9 mouse cellular contexts compared by ENCODE assay signal in the genomic region with DNA sequence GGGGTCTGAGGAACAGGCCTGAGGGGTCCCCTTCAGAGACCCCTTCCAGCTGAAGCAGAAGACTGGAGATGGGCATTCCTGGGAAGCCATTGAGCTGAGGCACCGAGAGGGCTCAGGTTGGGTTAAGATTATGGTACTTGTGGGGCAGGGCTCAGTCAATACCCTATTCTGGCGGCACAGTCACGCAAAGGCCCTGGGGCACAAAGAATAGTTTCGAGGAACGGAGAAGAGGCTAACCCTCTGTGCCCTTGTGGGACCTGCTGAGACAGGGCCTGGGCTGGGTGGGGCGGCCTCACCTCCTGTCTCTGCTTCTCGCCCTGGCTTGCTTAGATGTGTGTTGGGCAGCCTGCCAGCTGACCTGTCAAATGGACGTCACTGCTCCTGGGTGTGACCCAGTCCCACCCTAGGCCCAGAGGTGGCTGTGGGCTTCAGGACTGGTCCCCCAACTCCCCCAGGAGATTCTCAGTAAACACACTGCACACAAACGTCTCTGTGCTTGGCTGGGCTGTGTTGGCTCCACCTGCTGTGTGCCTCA. TPM values are rescaled to one million over a fixed set of nuclear protein-coding genes. Genes with fewer than 3 reads are reported as not detected.
A peak's percentile ranks its signal among the peaks of the same experiment; 100 is the strongest.
DNase-seq lines count a peak whose midpoint lies in the region; ATAC-seq and TF ChIP-seq lines count a peak whose summit lies in the region.
"Had no signal": no experiment of that assay in that cellular context is flagged by ENCODE, and none has a peak within 500 bp of the region (broad histone marks: within the 10 kb centered on the region; RNA-seq: fewer than 3 reads in every experiment).

No protein-coding gene starts in this region.

- H3K9ac ChIP-seq in heart, embryonic 12.5 days, result peak overlapping the region; percentile 46
- 0 out of 2 replicates have a peak overlapping the region, but pooled peaks have one; percentile 18 for H3K9ac ChIP-seq in intestine, embryonic 15.5 days
- no peak overlapping the region for H3K9ac ChIP-seq in midbrain, embryonic 16.5 days (ENCODE audit: low read depth, low read length)

- H3K27ac ChIP-seq in left cerebral cortex, adult 2 months, result peak overlapping the region; percentile 60; the same call in 1 of the 2 replicates
- H3K27ac ChIP-seq in heart, embryonic 12.5 days (ENCODE audit: poor library complexity, severe bottlenecking), result peak overlapping the region; percentile 75
- peak overlapping the region; percentile 67 for H3K27ac ChIP-seq in intestine, embryonic 15.5 days
- peak overlapping the region; percentile 43 for H3K27ac ChIP-seq in midbrain, embryonic 16.5 days (ENCODE audit: low read length)

- DNase-seq in left cerebral cortex, adult 2 months (ENCODE audit: extremely low spot score in 1 of 2, low spot score in 2 of 2), result no peak
- DNase-seq in left cerebral cortex, adult 9 months (ENCODE audit: low spot score in 2 of 2), result no peak
- DNase-seq in right cerebral cortex, adult 18-20 months, result no peak
- DNase-seq in embryo, embryonic 9.5 days (ENCODE audit: extremely low spot score), result no peak
- DNase-seq in gastrocnemius, adult 18-20 months (ENCODE audit: low spot score), result no peak

- peak overlapping the region; percentile 49 for H3K4me2 ChIP-seq in heart, embryonic 12.5 days
- H3K4me2 ChIP-seq in intestine, embryonic 15.5 days (replicated peaks), result 0 out of 2 replicates have a peak overlapping the region, but pooled peaks have one; percentile 24
- no peak overlapping the region for H3K4me2 ChIP-seq in midbrain, embryonic 16.5 days (ENCODE audit: low read length)

- H3K27me3 ChIP-seq in heart, embryonic 12.5 days (replicated peaks), result no peaks in the 10 kb centered on the region
- no peaks in the 10 kb centered on the region for H3K27me3 ChIP-seq in intestine, embryonic 15.5 days (replicated peaks)
- no peaks in the 10 kb centered on the region for H3K27me3 ChIP-seq in midbrain, embryonic 16.5 days (ENCODE audit: control insufficient read depth, insufficient read depth, low read depth, low read length)

- intact Hi-C loops in left cerebral cortex, adult 2 months (cut with DNase I), result no loop called here

- TF ChIP-seq CTCF in left cerebral cortex, adult 2 months (IDR thresholded peaks at IDR 0.05), result no peak

- no peaks in the 10 kb centered on the region for H3K9me3 ChIP-seq in heart, embryonic 12.5 days (replicated peaks)
- no peaks in the 10 kb centered on the region for H3K9me3 ChIP-seq in intestine, embryonic 15.5 days
- no peaks in the 10 kb centered on the region for H3K9me3 ChIP-seq in midbrain, embryonic 16.5 days (replicated peaks; ENCODE audit: control insufficient read depth, low read length, poor library complexity, severe bottlenecking)

- peaks cover 53% of the 10 kb centered on the region for H3K36me3 ChIP-seq in heart, embryonic 12.5 days
- peaks cover 34% of the 10 kb centered on the region for H3K36me3 ChIP-seq in intestine, embryonic 15.5 days
- peaks cover 11% of the 10 kb centered on the region for H3K36me3 ChIP-seq in midbrain, embryonic 16.5 days (ENCODE audit: control insufficient read depth, insufficient read depth, low read length)

- WGBS in heart, embryonic 12.5 days, result 50% methylated on average over 9 of the region's 9 CpGs
- 61% methylated on average over 9 of the region's 9 CpGs for WGBS in intestine, embryonic 15.5 days
- 71% methylated on average over 9 of the region's 9 CpGs for WGBS in midbrain, embryonic 16.5 days

- H3K4me3 ChIP-seq in left cerebral cortex, adult 2 months, result no peak overlapping the region
- H3K4me3 ChIP-seq in heart, embryonic 12.5 days, result 0 out of 2 replicates have a peak overlapping the region, but pooled peaks have one; percentile 4
- no peak overlapping the region for H3K4me3 ChIP-seq in intestine, embryonic 15.5 days (replicated peaks)
- H3K4me3 ChIP-seq in midbrain, embryonic 16.5 days (ENCODE audit: low read depth, low read length), result no peak overlapping the region
- H3K4me3 ChIP-seq: erythroblast, embryonic 14.5 days had no signal

- ATAC-seq in heart, embryonic 12.5 days (ENCODE audit: insufficient number of reproducible peaks, low FRiP score), result no peak
- ATAC-seq in intestine, embryonic 15.5 days, result no peak
- ATAC-seq in midbrain, embryonic 16.5 days, result no peak

- H3K4me1 ChIP-seq in heart, embryonic 12.5 days (replicated peaks), result peaks cover 96% of the 10 kb centered on the region
- peaks cover 83% of the 10 kb centered on the region for H3K4me1 ChIP-seq in intestine, embryonic 15.5 days (replicated peaks)
- H3K4me1 ChIP-seq in midbrain, embryonic 16.5 days (ENCODE audit: control insufficient read depth, insufficient read depth, low read length), result peaks cover 16% of the 10 kb centered on the region

RNA-seq across cellular contexts. Expression of a gene that starts 6.4 kb away (rescaled TPM):
- 1 to 10 TPM; 5.7 to 10.0 TPM for total RNA-seq in left cerebral cortex, adult 2 months (2021)
- polyA plus RNA-seq in heart, embryonic 12.5 days (2016; fragmentation: Nextera tagmentation; extraction: Ambion mirVana), result 6.3 and 8.3 TPM in 2 replicates
- polyA plus RNA-seq in intestine, embryonic 15.5 days (2015; fragmentation: Nextera tagmentation; extraction: Ambion mirVana), result 18.7 and 19.0 TPM in 2 replicates
- 1.7 and 2.2 TPM in 2 replicates for polyA plus RNA-seq in midbrain, embryonic 16.5 days (2015; fragmentation: Nextera tagmentation; extraction: Ambion mirVana)
- 1 to 10 TPM; 1.5 to 1.7 TPM for total RNA-seq in gastrocnemius, adult 18-20 months (2021)

RNA-seq across cellular contexts. Expression of a gene that starts 12.2 kb away (rescaled TPM):
- total RNA-seq in left cerebral cortex, adult 2 months (2021), result 100 to 1,000 TPM; 318 to 346 TPM
- polyA plus RNA-seq in heart, embryonic 12.5 days (2016; fragmentation: Nextera tagmentation; extraction: Ambion mirVana), result 92.8 and 97.3 TPM in 2 replicates
- 108 and 116 TPM in 2 replicates for polyA plus RNA-seq in intestine, embryonic 15.5 days (2015; fragmentation: Nextera tagmentation; extraction: Ambion mirVana)
- 273 and 293 TPM in 2 replicates for polyA plus RNA-seq in midbrain, embryonic 16.5 days (2015; fragmentation: Nextera tagmentation; extraction: Ambion mirVana)
- 100 to 1,000 TPM; 114 to 115 TPM for total RNA-seq in gastrocnemius, adult 18-20 months (2021)

RNA-seq across cellular contexts. Expression of a gene that starts 16.4 kb away (rescaled TPM):
- total RNA-seq in left cerebral cortex, adult 2 months (2021), result 1 to 10 TPM; 6.6 to 9.1 TPM
- 0.45 and 0.55 TPM in 2 replicates for polyA plus RNA-seq in heart, embryonic 12.5 days (2016; fragmentation: Nextera tagmentation; extraction: Ambion mirVana)
- polyA plus RNA-seq in intestine, embryonic 15.5 days (2015; fragmentation: Nextera tagmentation; extraction: Ambion mirVana), result 0.52 and 1.1 TPM in 2 replicates
- 3.5 and 3.8 TPM in 2 replicates for polyA plus RNA-seq in midbrain, embryonic 16.5 days (2015; fragmentation: Nextera tagmentation; extraction: Ambion mirVana)
- under 1 TPM; 0.21 TPM for total RNA-seq in gastrocnemius, adult 18-20 months (2021)

RNA-seq across cellular contexts. Expression of a gene that starts 22.6 kb away (rescaled TPM):
- total RNA-seq in left cerebral cortex, adult 2 months (2021), result not detected
- polyA plus RNA-seq in heart, embryonic 12.5 days (2016; fragmentation: Nextera tagmentation; extraction: Ambion mirVana), result 16.8 and 19.3 TPM in 2 replicates
- polyA plus RNA-seq in intestine, embryonic 15.5 days (2015; fragmentation: Nextera tagmentation; extraction: Ambion mirVana), result 17.7 TPM in 1 of 2 replicates, not detected in the other
- polyA plus RNA-seq in midbrain, embryonic 16.5 days (2015; fragmentation: Nextera tagmentation; extraction: Ambion mirVana), result 2.6 and 13.4 TPM in 2 replicates
- total RNA-seq in gastrocnemius, adult 18-20 months (2021), result not detected

RNA-seq across cellular contexts. Expression of a gene that starts 24.5 kb away (rescaled TPM):
- total RNA-seq in left cerebral cortex, adult 2 months (2021), result 10 to 100 TPM; 55.3 to 55.5 TPM
- polyA plus RNA-seq in heart, embryonic 12.5 days (2016; fragmentation: Nextera tagmentation; extraction: Ambion mirVana), result 48.3 and 50.1 TPM in 2 replicates
- 37.3 and 39.8 TPM in 2 replicates for polyA plus RNA-seq in intestine, embryonic 15.5 days (2015; fragmentation: Nextera tagmentation; extraction: Ambion mirVana)
- 55.4 and 56.6 TPM in 2 replicates for polyA plus RNA-seq in midbrain, embryonic 16.5 days (2015; fragmentation: Nextera tagmentation; extraction: Ambion mirVana)
- total RNA-seq in gastrocnemius, adult 18-20 months (2021), result 10 to 100 TPM; 31.2 to 32.8 TPM
